Mouse (Mus musculus) spleen, adult 10 weeks (tissue): ENCODE measurements around the gene Pygo1. TPM values are rescaled to one million over a fixed set of nuclear protein-coding genes. Genes with fewer than 3 reads are reported as not detected.

Source experiments
- polyA plus RNA-seq: library from polyadenylated mRNA; stranded (reverse); fragments of 350-450 nt; fragmentation: Illumina TruSeq; extraction: RNeasy Lipid Tissue Mini Kit (QIAGEN cat#74804); gene quantifications from one replicate; pipeline ENCODE4 v1.2.3, GENCODE M21; 2015; ENCODE audit warnings: low replicate concordance; ENCODE audit not compliant: insufficient read depth

Gene Pygo1
- 1.3 TPM for polyA plus RNA-seq

GRCm38 (mm10) chr9:72925021-72925934 lies at the start of gene Pygo1:
Pygo1 (plus strand) TSS chr9:72925645.

GRCm38 (mm10) chr9:72958521-72959450 lies 33.3 kb downstream of the Pygo1 start, which contains the start of the genes Dyx1c1 and Gm44503:
Dyx1c1 (plus strand) TSS chr9:72958785.
Gm44503 (plus strand) TSS chr9:72958852.

GRCm38 (mm10) chr9:72985250-72986220 lies 60.1 kb downstream of the Pygo1 start, which contains the start of the genes Ccpg1os and Ccpg1:
Ccpg1os (minus strand) TSS chr9:72985382.
Ccpg1 (plus strand) TSS chr9:72985429.

Other genes starting within 250 kb of the Pygo1 start
- gene Prtg, start 118.8 kb upstream of the Pygo1 start, polyA plus RNA-seq: 0.26 TPM
- gene Dyx1c1, start 33.1 kb downstream of the Pygo1 start, polyA plus RNA-seq: 1.9 TPM
- not detected for gene Gm44503, start 33.2 kb downstream of the Pygo1 start, polyA plus RNA-seq
- 7.8 TPM for gene Ccpg1os, start 59.7 kb downstream of the Pygo1 start, polyA plus RNA-seq
- gene Ccpg1, start 59.8 kb downstream of the Pygo1 start, polyA plus RNA-seq: 77.0 TPM
- 15.8 TPM for gene Pigb, start 114.7 kb downstream of the Pygo1 start, polyA plus RNA-seq
- gene Rab27a, start 119.2 kb downstream of the Pygo1 start, polyA plus RNA-seq: 30.8 TPM
- gene Khdc3, start 176.2 kb downstream of the Pygo1 start, polyA plus RNA-seq: 1.3 TPM
- not detected for gene Gm20509, start 176.8 kb downstream of the Pygo1 start, polyA plus RNA-seq
- gene Rsl24d1, start 187.8 kb downstream of the Pygo1 start, polyA plus RNA-seq: 77.2 TPM